In the genomic region with DNA sequence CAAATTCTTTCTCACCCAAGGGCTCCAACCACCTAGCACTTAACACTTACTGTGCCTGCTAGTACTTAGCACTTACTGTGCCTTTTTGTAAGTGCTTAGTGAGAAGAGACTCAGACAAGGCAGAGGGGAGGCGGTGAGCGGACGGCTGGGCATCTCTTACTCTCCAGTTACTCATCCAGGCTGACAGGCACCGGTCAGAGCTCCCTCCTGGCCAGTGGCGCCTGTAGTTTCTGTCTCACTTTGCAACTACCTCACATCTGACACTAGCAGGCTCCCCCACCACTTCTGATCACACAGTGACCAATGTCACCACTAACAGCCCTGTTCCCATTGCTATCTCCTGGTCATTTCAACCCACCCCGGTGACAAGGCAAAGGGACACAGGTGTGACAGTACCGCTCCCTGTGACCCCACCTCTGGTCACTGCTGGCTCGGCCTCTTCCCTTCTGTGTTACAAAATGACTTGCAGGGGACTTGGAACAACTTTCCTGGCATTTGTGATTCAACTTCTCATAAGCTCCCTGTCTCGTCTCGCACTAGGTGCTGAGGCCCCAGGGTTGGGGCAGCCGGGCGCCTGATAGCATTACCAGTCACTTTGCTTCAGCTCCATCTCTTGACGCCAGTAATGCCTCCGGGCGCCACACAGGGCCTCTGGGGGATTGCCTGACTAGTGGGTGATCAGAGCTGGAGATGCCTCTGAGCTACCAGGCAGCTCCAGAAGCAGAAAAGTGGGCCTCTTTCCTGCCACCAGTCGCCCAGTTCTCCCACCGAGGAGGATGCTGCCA, we compare ENCODE assay signal across 12 mouse cellular contexts. TPM values are rescaled to one million over a fixed set of nuclear protein-coding genes. Genes with fewer than 3 reads are reported as not detected.
DNase-seq lines count a peak whose midpoint lies in the region; ATAC-seq lines count a peak whose summit lies in the region.
"Had no signal": no experiment of that assay in that cellular context is flagged by ENCODE, and none has a peak within 500 bp of the region (broad histone marks: within the 10 kb centered on the region; RNA-seq: fewer than 3 reads in every experiment).

No protein-coding gene starts in this region.

- no peak overlapping the region for H3K4me2 ChIP-seq in hindbrain, embryonic 15.5 days
- no peak overlapping the region for H3K4me2 ChIP-seq in hindbrain, embryonic 12.5 days (replicated peaks)
- H3K4me2 ChIP-seq: forebrain, embryonic 13.5 days had no signal

- peak overlapping the region; percentile 31; the same call in 1 of the 2 replicates for H3K27ac ChIP-seq in hindbrain, embryonic 15.5 days (replicated peaks)
- H3K27ac ChIP-seq in hindbrain, embryonic 12.5 days, result no peak overlapping the region
- H3K27ac ChIP-seq: left cerebral cortex, adult 2 months had no signal

- WGBS in hindbrain, embryonic 15.5 days, result 77% methylated on average over 17 of the region's 17 CpGs
- WGBS in hindbrain, embryonic 12.5 days, result 76% methylated on average over 17 of the region's 17 CpGs

- peak; percentile 66 for DNase-seq in Muller cell, postnatal 12 days (ENCODE audit: inconsistent ontology term)
- DNase-seq in cerebellum, postnatal 25 days, result peak; percentile 43 to 53
- DNase-seq in heart, postnatal 36 days, result peak; percentile 1 to 5
- DNase-seq in left cerebral cortex, adult 9 months (ENCODE audit: low spot score in 2 of 2), result no peak
- no peak for DNase-seq in right cerebral cortex, postnatal 25 days
- DNase-seq in frontal cortex, postnatal 25 days (ENCODE audit: low spot score in 2 of 2), result no peak
- DNase-seq: liver, postnatal 0 days had no signal

- intact Hi-C loops in heart, postnatal 36 days (cut with DNase I), result no loop called here

- no peak overlapping the region for H3K9ac ChIP-seq in hindbrain, embryonic 15.5 days
- no peak overlapping the region for H3K9ac ChIP-seq in hindbrain, embryonic 12.5 days
- H3K9ac ChIP-seq: liver, postnatal 0 days had no signal

- H3K27me3 ChIP-seq in hindbrain, embryonic 15.5 days, result peaks cover 6% of the 10 kb centered on the region
- peaks cover 52% of the 10 kb centered on the region for H3K27me3 ChIP-seq in hindbrain, embryonic 12.5 days

- H3K4me3 ChIP-seq in hindbrain, embryonic 15.5 days, result no peak overlapping the region
- no peak overlapping the region for H3K4me3 ChIP-seq in hindbrain, embryonic 12.5 days
- H3K4me3 ChIP-seq: forebrain, embryonic 13.5 days; left cerebral cortex, adult 2 months had no signal

- no peaks in the 10 kb centered on the region for H3K36me3 ChIP-seq in hindbrain, embryonic 15.5 days
- no peaks in the 10 kb centered on the region for H3K36me3 ChIP-seq in hindbrain, embryonic 12.5 days

- H3K4me1 ChIP-seq in hindbrain, embryonic 15.5 days (replicated peaks), result peaks cover 28% of the 10 kb centered on the region
- peaks cover 25% of the 10 kb centered on the region for H3K4me1 ChIP-seq in hindbrain, embryonic 12.5 days

- no peaks in the 10 kb centered on the region for H3K9me3 ChIP-seq in hindbrain, embryonic 15.5 days
- H3K9me3 ChIP-seq in hindbrain, embryonic 12.5 days (replicated peaks), result no peaks in the 10 kb centered on the region
- H3K9me3 ChIP-seq: forebrain, embryonic 13.5 days had no signal

- no peak for ATAC-seq in hindbrain, embryonic 15.5 days (ENCODE audit: low FRiP score, low read depth)
- no peak for ATAC-seq in hindbrain, embryonic 12.5 days (ENCODE audit: low FRiP score)
- ATAC-seq: forebrain, embryonic 13.5 days; liver, postnatal 0 days had no signal

RNA-seq across cellular contexts. Expression of a gene that starts 8.5 kb away (rescaled TPM):
- polyA plus RNA-seq in hindbrain, embryonic 15.5 days (2015; fragmentation: Nextera tagmentation; extraction: Ambion mirVana), result 2.8 and 3.5 TPM in 2 replicates
- 3.4 and 4.3 TPM in 2 replicates for polyA plus RNA-seq in hindbrain, embryonic 12.5 days (2016; fragmentation: Nextera tagmentation; extraction: Ambion mirVana)
- 10 to 100 TPM; 14.5 to 14.7 TPM for total RNA-seq in heart, postnatal 36 days (2021)
- total RNA-seq: megakaryocyte progenitor cell, adult 5-6 weeks had no signal

Comparison
In these comparisons a context has a peak if more than half of its experiments do, and no peak if none do; other contexts are left out.
1. DNase-seq: peak in Muller cell, postnatal 12 days (single experiment), cerebellum, postnatal 25 days (2 of 2) and heart, postnatal 36 days (2 of 2); none in left cerebral cortex, adult 9 months (0 of 2), right cerebral cortex, postnatal 25 days (single experiment) and frontal cortex, postnatal 25 days (0 of 2).